Mouse (Mus musculus): Measurements from ENCODE around the gene 2200002D01Rik.

2200002D01Rik gene

DNA sequence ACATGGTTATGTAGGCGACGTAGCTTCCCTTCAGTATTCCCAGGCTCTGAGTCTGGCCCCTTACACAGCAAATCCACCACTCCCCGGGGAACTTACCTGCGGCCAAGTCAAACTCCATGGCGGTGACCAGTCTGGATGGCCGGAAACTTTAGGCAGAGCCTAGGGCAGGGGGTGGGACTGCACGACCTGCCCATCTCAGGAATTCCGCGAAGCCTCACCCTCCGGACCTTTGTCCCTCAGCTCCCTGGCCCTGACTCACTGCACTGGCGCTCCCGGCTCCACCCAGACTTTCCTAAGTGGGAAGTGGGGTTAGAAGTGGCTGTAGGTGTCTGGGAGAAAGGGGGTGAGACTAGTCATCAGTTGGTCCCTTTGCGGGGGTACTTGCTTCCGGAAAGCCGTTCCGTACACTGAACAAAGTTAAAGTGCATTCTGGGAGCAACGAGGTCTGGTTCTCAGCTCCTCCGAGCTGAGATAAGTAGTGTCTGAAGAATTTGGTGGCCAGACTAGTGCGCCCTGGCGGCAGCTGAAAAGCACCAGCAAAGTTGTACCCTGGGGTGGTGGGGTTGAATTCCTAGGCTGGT is at the start of gene 2200002D01Rik:
TSS of gene 2200002D01Rik (minus strand) at position 206 of the 581 bp plus-strand sequence.
- DNase-seq (ENCODE audit: low spot score in 2 of 2), result no peak

DNA sequence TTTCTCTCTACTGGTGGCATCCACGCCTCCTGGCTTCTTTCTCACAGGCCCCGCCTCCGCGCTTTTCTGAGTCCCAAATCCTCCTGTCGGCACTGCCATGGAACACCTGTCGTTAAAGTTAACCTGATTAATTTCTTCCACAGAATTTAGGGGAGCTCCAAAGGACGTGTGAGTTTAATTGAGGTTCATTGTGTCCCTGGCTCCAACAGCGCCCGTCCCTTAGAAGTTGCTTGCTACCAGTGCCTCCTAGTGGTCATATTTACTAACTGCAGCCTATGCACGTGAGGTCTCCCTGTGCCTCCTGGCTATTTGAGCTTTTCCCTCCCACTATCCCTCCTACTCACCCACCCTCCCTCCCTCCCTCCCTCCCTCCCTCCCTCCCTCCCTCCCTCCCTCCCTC is 48.7 kb upstream of the 2200002D01Rik start:
- DNase-seq (ENCODE audit: low spot score in 2 of 2), result peak in 1 of 2 experiments; percentile 54

- DNase-seq (ENCODE audit: low spot score in 2 of 2), result no peak
Observed at GRCm38 (mm10) chr7:29295861-29296647, 47.8 kb upstream of the 2200002D01Rik start.

GRCm38 (mm10) chr7:29294111-29294761 is 46.0 kb upstream of the 2200002D01Rik start:
- no peak for DNase-seq (ENCODE audit: low spot score in 2 of 2)

DNA sequence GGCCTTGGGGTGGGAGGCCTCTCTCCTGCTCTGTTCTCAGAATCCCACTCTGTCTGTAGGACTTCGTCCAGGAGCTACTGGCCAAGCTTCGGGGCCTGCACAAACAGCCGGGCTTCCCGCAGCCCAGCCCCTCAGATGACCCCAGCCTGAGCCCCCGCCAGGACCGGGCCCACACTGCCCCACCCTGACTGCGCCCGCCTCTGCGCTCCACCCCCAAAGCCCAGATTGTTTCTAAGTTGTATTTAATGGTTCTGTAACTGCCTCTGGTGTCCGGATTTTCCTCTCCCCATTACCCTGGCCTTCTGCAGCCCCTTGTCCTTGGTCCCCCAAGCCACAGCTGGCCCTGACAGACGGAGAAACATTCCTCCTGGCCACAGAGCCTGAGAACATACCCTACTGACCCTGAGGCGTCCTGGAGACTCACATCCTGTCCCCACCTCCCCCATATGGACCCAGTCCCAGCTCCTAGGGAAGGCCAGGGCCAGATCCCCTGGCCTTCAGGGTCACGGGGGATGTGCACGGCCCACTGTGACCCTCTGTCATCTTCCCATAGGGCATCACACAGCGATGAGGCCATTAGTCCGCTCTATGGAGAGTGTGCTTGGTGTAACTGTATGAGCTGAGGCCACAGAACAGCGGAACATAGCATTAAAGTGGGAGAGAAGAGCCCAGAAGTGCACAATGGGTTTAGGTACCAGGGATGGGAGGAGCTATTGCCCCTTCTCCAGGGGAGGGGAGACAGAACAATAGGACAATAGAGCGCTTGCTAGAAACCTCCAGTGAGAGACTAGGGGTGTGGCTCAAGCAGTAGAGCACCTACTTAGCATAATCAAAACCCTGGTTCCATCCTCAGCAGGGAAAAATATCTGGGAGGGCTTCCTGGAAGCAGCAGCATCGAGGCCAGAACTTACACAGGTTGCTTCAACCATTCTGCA is 45.1 kb upstream of the 2200002D01Rik start:
- no peak for DNase-seq (ENCODE audit: low spot score in 2 of 2)

DNA sequence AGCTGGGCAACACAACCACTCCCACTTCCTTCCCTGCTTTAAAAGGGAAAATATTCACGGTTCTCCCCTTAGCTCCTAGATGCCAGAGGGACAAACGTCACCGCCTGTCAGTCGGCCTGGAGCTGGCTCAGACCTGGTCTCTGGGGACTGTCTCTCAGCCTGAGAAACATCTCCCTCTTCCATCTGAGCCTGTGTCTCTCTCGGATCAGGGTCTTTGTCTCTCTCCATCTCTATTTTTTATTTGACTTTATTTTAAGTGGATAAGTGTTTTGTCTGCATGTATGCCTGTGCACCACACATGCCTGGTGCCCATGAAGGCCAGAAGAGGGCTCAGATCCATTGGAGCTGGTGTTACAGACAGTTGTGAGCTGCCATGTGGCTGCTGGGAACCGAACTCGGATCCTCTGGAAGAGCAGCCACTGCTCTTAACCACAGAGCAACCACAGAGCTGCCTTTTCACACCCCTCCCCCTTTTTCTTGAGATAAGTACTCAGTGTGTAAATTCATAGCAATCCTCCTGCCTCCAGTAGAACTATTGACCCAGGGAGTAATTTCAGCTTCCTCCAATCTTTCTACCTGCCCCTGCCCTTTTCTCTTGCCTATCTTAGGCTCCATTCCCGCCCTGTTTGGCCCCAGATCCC is 44.3 kb upstream of the 2200002D01Rik start:
- no peak for DNase-seq (ENCODE audit: low spot score in 2 of 2)

GRCm38 (mm10) chr7:29291616-29292457 is 43.6 kb upstream of the 2200002D01Rik start:
- no peak for DNase-seq (ENCODE audit: low spot score in 2 of 2)

DNA sequence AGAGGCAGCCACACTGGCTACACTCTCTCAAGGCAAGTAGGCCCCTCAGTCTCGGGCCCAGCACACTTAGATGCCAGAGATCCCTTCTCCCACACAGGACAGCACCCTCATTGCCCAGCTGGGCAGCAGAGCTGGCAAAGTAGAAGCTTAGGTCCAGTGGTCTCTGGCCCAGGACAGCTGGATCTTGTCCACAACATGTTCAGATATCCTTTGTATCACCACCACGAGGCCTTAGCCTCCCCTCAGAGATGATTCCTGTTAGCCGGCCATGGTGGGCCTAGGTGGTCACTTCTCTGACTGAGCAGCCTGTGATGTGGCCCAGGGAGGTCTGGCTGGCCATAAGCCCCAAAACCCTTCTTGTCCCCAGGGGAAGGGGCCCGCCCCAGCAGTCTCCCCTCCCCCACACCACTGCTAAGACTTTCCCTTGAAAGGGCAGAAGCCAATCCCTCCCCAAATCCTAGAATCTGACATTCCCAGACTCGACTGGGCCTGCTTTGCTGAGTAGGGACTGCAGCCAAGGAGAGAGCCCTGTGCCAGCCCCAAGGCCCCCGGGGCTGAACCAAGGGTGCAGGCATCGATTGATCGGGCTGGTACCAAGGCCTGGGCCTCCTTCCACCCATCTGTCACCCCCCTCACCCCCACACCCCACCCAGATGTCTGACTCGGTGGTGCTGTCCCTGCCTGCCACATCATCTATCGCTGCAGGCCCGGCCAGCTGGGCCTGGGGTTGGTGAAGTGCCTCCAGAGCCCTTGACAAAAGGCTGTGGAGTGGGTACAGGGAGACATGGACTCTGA is 42.6 kb upstream of the 2200002D01Rik start:
- DNase-seq (ENCODE audit: low spot score in 2 of 2), result no peak

DNA sequence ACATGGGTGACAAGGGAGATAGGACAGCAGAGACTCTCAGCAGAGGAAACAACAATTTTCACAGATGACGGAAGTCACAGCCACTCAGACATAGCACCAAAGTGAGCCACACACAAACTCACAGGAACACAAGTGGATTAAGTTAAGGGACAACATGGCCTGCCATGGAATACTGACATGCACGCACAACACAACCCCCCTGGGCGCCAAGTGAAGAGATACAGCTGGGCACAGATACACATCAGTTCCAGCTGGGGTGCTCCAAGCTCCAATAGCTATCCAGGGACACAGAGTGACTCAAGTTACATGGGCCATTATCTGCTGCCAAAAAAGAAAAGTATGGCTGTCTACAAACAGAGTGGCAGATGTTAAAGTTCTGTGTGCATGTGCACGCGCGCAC is 41.6 kb upstream of the 2200002D01Rik start:
- DNase-seq (ENCODE audit: low spot score in 2 of 2), result no peak

DNA sequence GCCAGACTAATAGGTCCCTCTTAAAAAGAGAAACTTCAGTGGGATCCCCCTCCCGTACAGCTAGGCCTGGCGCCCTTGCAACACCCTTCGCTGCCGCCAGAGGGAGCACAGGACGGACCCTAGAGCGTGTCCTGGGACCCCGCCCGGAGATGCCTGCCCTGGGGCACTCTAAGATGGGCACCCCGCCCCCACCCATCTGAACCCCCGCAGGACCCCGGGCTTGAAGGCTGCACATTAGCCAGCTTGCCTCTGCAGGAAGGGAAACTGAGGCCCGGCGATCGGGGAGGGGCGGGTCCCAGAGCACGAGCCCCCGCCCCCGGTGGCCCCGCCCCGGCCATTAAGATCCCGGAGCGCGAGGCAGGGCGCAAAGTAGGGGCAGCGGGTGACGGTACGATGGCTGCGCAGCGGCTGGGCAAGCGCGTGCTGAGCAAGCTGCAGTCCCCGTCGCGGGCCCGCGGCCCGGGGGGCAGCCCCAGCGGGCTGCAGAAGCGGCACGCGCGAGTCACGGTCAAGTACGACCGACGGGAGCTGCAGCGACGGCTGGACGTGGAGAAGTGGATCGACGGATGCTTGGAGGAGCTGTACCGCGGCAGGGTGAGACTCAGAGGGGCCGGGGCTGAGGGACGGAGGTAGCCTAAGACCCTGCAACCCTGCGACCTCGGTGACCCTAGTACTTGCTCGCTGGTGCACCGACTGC is 40.8 kb upstream of the 2200002D01Rik start, which contains the start of gene Ppp1r14a:
TSS of gene Ppp1r14a (plus strand) at position 367 of the 697 bp plus-strand sequence.
- DNase-seq (ENCODE audit: low spot score in 2 of 2), result peak; percentile 57 to 68

- DNase-seq (ENCODE audit: low spot score in 2 of 2), result no peak
Observed at GRCm38 (mm10) chr7:29288079-29288478, 39.8 kb upstream of the 2200002D01Rik start.

GRCm38 (mm10) chr7:29287481-29287880 is 39.2 kb upstream of the 2200002D01Rik start:
- DNase-seq (ENCODE audit: low spot score in 2 of 2), result no peak

- no peak for DNase-seq (ENCODE audit: low spot score in 2 of 2)
Observed at GRCm38 (mm10) chr7:29284523-29284922, 36.3 kb upstream of the 2200002D01Rik start.

- no peak for DNase-seq (ENCODE audit: low spot score in 2 of 2)
Observed at GRCm38 (mm10) chr7:29283876-29284275, 35.6 kb upstream of the 2200002D01Rik start.

DNA sequence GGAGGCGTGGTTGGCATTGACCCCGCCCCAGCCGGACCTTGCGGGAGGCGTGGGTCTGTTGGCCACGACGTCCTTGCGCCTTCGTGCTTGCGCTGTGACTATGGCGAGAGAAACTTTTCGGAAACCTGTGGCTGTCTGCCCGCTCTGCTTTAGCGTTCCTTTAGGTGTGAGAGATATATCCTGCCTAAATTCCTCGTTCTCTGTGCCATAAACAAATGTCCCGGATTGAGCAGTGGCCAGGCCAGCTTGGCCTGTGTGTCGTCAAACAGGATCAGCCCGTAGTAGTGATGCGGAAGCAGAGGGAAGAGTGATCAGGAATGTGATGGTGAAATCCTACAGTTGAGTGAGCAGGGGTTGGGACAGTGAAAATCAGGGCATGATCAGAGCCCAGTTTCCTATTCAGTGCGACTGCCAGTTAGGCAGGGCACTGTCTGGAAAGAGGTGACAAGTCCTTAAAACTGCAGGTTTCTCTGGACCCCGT is 33.8 kb upstream of the 2200002D01Rik start:
- no peak for DNase-seq (ENCODE audit: low spot score in 2 of 2)

DNA sequence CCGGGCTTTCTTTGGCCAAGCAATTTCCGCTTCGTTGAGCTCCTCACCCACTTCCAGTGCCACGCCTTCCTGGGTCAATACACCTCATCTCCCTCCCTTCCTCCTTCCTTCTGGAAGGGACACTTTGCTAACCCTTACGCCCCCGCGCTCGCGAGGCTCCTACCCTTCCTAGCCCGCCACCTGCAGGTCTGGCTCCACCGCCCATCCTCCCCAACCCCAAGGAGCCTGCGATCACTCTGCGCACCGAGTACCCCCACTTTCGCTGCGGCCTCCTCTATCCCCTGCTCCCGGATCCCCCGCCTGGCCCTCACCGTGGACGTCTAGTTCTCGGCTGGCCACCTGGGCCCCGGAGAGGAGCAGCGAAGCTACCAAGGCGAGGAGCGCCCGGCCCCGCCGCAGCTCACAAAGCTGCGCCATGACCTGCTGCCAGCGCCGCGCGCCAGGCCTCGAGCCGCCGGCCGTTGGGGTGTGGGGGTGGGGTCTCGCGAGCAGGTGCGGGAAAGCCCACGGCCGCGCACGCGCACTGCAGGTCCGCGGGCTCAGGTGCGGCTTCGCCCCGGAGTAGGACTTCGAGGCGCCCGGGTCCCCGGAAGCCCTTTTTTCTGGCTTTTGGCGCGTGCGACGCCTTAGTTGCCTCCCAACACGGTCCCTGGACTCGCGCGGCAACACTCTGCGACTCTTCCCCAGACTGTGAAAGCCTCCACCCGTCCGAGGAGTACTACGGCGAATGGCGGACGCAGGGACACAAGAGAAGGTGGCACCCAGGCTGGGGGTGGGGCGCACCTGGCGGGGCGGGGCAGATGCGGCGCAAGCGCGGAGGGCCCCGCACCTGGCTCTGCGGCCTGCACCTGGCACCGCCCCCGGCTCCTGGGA is 33.2 kb upstream of the 2200002D01Rik start, which contains the start of gene Spint2:
TSS of gene Spint2 (minus strand) at position 712 of the 873 bp plus-strand sequence.
- peak; percentile 31 to 50 for DNase-seq (ENCODE audit: low spot score in 2 of 2)

DNA sequence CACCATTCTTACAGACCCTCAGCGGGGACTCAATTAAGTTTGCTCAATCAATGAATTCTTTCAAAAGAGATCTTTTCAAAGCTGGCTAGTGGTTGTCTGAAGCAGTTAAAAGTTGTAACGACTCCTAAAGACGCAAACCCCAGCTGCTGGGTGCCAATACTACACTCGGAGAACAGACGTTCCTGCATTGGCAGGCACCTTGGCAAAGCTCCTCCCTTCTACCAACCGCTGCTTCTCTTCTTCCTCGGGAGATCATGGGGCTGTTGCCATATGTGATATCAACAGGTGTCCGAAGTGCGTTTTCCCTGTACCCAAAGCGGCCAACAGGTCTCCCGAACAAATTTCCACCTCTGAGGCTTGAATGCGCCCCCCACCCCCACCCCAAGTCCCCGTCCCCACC is 32.5 kb upstream of the 2200002D01Rik start:
- DNase-seq (ENCODE audit: low spot score in 2 of 2), result no peak

Data from spleen, postnatal 14 days (tissue).